Mouse (Mus musculus): Measurements from ENCODE around the gene Cav2. TPM values are rescaled to one million over a fixed set of nuclear protein-coding genes. Genes with fewer than 3 reads are reported as not detected.

The Cav2 gene
- 7.8 and 8.1 TPM in 2 replicates for polyA plus RNA-seq (2015; fragmentation: Nextera tagmentation; extraction: Ambion mirVana)

DNA sequence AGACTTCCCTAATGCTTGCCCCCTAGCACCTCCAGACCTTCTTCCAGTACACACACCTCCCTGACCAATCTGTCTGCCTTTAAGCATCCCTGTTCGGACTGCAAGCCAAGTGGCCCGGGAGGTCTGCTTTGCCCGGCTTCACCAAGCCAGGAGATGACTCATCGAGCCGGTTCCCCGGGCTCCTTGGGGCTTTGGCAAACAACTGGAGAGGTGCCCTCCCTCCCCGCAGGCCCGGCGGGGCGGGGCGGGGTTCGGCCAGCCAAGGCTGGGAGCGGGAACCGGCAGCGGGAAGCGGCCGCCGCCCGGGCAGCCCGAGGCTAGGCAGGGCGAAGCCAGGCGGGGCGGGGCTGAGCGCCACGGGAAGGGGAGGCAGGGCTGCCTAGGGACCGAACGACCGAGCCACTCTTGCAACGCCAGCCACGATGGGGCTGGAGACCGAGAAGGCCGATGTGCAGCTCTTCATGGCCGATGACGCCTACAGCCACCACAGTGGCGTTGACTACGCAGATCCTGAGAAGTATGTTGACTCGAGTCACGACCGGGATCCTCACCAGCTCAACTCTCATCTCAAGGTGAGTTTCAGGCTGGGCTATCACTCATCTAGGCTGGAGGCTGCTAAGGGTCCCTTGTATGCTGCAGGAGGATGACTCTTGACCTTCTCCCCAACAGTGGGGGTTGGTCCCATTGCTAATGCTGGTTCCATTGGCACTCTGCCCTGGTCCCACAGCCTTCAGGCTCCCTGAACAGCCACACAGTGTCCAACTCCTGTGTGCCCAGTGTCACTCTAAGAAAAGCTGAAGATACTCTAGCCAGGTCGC lies at the start of gene Cav2:
Gene Cav2, plus strand, starts transcription at position 247 of the 818 bp plus-strand sequence.
- H3K36me3 ChIP-seq (ENCODE audit: poor library complexity, severe bottlenecking), result no peaks in the 10 kb centered on the region
- no peaks in the 10 kb centered on the region for H3K9me3 ChIP-seq (replicated peaks)
- peaks cover 4% of the 10 kb centered on the region for H3K27me3 ChIP-seq
- peak; percentile 94 for ATAC-seq
- 1% methylated on average over 40 of the region's 40 CpGs for WGBS
- H3K9ac ChIP-seq, result peak within 1 kb of the TSS; percentile 73
- peak within 1 kb of the TSS; percentile 86 for H3K4me2 ChIP-seq
- no peak within 1 kb of the TSS for H3K27ac ChIP-seq
- peaks cover 15% of the 10 kb centered on the region; the same call in 1 of the 2 replicates for H3K4me1 ChIP-seq
- H3K4me3 ChIP-seq, result peak within 1 kb of the TSS; percentile 51

DNA sequence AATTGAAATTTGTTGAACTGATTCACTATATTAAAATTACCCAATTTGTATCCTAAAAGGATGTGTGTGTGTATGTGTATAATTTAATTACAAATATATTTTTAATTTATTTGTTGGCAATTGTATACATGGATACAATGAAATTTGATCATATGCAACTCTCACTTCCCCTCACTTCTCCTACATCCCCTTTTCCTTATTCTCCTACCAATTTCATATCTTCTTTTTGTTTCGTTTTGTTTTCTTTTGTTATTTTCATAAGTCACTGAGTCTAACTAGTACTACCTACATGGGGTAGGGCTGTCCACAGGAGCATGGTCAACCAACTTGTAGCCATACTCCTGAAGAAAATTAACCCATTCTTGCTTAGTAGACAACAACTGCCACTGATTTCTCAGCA lies 41.3 kb upstream of the Cav2 start:
- no peak overlapping the region for H3K4me3 ChIP-seq
- H3K4me1 ChIP-seq, result no peaks in the 10 kb centered on the region
- no peak for ATAC-seq
- H3K4me2 ChIP-seq, result no peak overlapping the region
- no peak overlapping the region for H3K9ac ChIP-seq
- H3K27ac ChIP-seq, result no peak overlapping the region
- no peaks in the 10 kb centered on the region for H3K9me3 ChIP-seq (replicated peaks)
- H3K36me3 ChIP-seq (ENCODE audit: poor library complexity, severe bottlenecking), result no peaks in the 10 kb centered on the region
- WGBS, result 97% methylated on average over 1 of the region's 1 CpGs
- H3K27me3 ChIP-seq, result no peaks in the 10 kb centered on the region

DNA sequence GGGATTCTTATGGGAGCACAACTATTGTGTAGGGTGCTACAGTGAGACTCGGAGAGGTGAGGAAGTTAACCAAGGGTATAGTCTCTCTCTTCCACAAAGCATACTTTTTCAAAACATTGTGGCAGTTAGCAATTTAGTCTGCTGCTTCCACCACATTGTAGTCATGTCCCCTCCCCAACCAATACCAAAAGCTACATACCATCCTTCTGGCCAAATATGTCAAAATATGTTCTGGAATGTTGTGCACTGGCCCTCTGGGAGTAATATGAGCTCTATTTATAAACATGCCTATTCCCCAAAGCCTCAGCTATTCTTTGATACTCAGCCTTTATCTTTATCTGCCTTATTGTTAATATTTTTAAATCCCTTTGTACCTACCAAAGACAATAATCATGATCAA lies 40.0 kb upstream of the Cav2 start:
- Histone ChIP-seq H3K4me2 (no peak overlapping the region), H3K36me3 (ENCODE audit: poor library complexity, severe bottlenecking) (no peaks in the 10 kb centered on the region), H3K9ac (no peak overlapping the region), H3K27ac (no peak overlapping the region), H3K4me3 (no peak overlapping the region), H3K27me3 (no peaks in the 10 kb centered on the region), H3K9me3 (replicated peaks) (no peaks in the 10 kb centered on the region), H3K4me1 (no peaks in the 10 kb centered on the region)
- WGBS, result 97% methylated on average over 1 of the region's 1 CpGs
- no peak for ATAC-seq

DNA sequence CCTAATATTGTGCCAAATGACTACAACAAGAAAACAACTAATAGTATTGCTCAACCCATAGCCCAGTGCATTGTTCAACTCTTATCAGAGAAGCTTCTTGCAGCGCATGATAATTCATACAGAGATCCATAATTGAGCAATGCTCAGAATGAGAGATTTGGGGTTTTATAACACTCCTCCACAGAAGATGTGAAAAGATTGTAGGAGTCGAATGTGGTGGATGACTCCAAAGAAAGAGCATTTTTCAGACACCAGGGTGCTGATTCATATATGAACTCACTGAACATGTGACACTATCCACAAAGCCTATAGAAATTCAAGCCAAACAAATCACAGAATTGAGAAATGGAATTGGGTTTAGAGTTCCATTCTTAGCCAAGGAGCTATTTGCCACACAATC lies 34.0 kb upstream of the Cav2 start:
- no peak overlapping the region for H3K27ac ChIP-seq
- peaks cover 13% of the 10 kb centered on the region for H3K4me1 ChIP-seq
- no peaks in the 10 kb centered on the region for H3K36me3 ChIP-seq (ENCODE audit: poor library complexity, severe bottlenecking)
- no peaks in the 10 kb centered on the region for H3K9me3 ChIP-seq (replicated peaks)
- no peak overlapping the region for H3K4me3 ChIP-seq
- WGBS, result 93% methylated on average over 2 of the region's 2 CpGs
- no peak overlapping the region for H3K9ac ChIP-seq
- ATAC-seq, result no peak
- no peak overlapping the region for H3K4me2 ChIP-seq
- no peaks in the 10 kb centered on the region for H3K27me3 ChIP-seq

DNA sequence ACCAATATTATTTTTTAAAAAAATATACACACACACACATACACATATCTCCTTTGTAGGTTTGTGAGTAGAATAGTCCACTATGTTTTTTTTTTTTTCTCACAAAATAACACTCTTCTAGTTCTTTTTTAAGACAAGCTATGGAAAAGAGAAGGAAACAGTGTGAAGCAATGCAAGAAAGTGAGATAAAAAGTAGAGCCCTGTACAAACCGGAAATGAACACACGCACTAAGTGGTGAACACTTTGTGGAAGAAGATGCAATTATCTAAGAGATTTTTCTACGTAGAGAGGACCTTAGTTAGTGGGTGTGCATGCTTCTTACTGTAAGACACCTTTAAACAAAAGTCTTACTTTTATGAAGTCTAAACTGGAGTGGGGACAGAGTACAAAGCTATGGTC lies 33.3 kb upstream of the Cav2 start:
- no peaks in the 10 kb centered on the region for H3K36me3 ChIP-seq (ENCODE audit: poor library complexity, severe bottlenecking)
- peak; percentile 48; the same call in 1 of the 2 replicates for ATAC-seq
- H3K9me3 ChIP-seq (replicated peaks), result no peaks in the 10 kb centered on the region
- H3K4me1 ChIP-seq, result peaks cover 13% of the 10 kb centered on the region
- H3K27me3 ChIP-seq, result no peaks in the 10 kb centered on the region
- no peak overlapping the region for H3K4me3 ChIP-seq
- no peak overlapping the region for H3K9ac ChIP-seq
- no peak overlapping the region for H3K4me2 ChIP-seq
- H3K27ac ChIP-seq, result no peak overlapping the region
- WGBS, result 73% methylated on average over 3 of the region's 3 CpGs

DNA sequence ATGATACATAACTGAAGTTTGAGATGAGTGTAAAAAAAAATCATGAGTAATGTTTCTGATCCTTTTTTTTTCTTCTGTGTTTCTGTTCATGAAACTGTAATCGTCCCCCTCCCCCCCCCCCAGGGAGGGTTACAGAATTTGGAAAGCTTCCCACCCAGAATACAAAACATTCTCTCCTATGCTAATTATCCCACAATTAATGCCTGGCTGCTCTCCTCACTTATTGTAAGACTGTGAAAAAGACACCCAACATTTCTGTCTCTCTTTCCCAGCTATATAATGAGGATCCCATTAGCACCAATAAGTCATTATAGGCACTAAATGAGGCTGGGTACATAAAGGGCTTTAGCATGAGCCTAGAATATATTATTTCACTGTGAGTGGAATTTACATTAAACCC lies 32.7 kb upstream of the Cav2 start:
- Histone ChIP-seq H3K4me1 (peaks cover 13% of the 10 kb centered on the region), H3K4me3 (no peak overlapping the region), H3K4me2 (no peak overlapping the region), H3K27ac (no peak overlapping the region), H3K9ac (no peak overlapping the region), H3K9me3 (replicated peaks) (no peaks in the 10 kb centered on the region), H3K27me3 (no peaks in the 10 kb centered on the region), H3K36me3 (ENCODE audit: poor library complexity, severe bottlenecking) (no peaks in the 10 kb centered on the region)
- ATAC-seq, result peak; percentile 95
- WGBS, result 14% methylated on average over 1 of the region's 1 CpGs

DNA sequence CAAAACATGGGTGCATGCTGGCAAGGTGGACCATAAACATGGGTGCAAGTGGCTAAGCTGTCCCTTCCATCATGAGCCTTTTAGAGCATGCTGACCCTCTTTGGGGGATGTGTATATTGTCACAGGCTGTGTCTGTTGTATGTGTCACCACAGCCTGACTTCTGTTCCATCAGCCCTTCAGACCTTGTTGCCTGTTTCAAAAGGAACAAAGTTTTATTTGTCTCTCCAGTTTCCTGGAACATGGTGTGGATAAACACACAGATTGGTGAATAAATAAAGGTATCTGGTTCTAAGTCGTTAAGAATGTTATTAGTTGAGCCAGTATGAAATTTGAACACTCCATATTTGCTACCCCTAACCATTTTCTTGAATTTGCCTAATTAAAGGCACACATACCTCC lies 29.0 kb upstream of the Cav2 start:
- ATAC-seq, result no peak

DNA sequence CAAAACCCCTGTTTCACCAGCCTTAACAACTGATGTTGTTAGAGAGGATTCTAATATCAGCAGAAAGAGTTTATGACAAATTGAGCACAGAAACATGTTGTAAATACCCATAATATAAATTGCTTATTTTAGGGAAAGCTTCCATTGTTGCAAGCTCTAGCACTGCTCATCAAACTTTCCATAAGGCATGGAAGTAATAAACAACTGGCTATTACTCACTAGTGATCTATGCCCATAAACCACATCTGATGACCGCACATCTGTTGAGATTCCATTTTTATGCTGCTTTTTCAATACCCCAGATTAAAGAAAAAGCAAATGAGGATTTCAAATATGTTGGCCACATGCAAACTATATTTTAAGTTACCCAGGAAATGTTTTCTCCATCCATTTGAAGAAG lies 22.8 kb upstream of the Cav2 start:
- Histone ChIP-seq H3K4me3 (no peak overlapping the region), H3K4me2 (no peak overlapping the region), H3K36me3 (ENCODE audit: poor library complexity, severe bottlenecking) (no peaks in the 10 kb centered on the region), H3K27me3 (no peaks in the 10 kb centered on the region), H3K4me1 (no peaks in the 10 kb centered on the region), H3K9ac (no peak overlapping the region), H3K27ac (no peak overlapping the region), H3K9me3 (replicated peaks) (no peaks in the 10 kb centered on the region)
- WGBS, result 96% methylated on average over 1 of the region's 1 CpGs
- no peak for ATAC-seq

More for the DNA sequence above, 29.0 kb upstream of the Cav2 start:
- no peak overlapping the region for H3K9ac ChIP-seq
- no peaks in the 10 kb centered on the region for H3K9me3 ChIP-seq (replicated peaks)
- H3K27me3 ChIP-seq, result no peaks in the 10 kb centered on the region
- WGBS, result 53% methylated on average over 1 of the region's 1 CpGs
- peaks cover 13% of the 10 kb centered on the region for H3K4me1 ChIP-seq
- H3K4me3 ChIP-seq, result no peak overlapping the region
- no peak overlapping the region for H3K4me2 ChIP-seq
- no peaks in the 10 kb centered on the region for H3K36me3 ChIP-seq (ENCODE audit: poor library complexity, severe bottlenecking)
- no peak overlapping the region for H3K27ac ChIP-seq

DNA sequence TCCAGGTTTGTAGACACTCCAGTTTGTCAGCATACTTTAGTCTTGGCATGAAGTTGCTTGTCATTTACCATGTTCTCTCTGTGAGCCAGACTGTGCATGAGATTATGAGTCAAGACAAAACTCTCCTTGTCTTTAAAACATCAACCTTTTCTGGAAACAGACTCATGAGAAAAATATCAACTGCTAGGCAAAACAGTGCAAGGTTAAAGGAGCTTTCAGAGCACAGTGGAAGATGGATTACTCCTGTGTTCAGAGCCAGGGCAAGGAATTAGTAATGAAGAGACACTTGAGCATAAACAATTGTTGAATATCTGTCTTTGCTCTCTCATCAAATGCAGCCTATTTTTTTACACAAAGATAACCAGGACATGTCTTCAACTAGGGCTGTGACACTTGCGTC lies 22.1 kb upstream of the Cav2 start:
- no peak overlapping the region for H3K4me2 ChIP-seq
- no peak overlapping the region for H3K9ac ChIP-seq
- no peak for ATAC-seq
- H3K27me3 ChIP-seq, result no peaks in the 10 kb centered on the region
- no peak overlapping the region for H3K27ac ChIP-seq
- WGBS, result 91% methylated on average over 1 of the region's 1 CpGs
- no peaks in the 10 kb centered on the region for H3K4me1 ChIP-seq
- H3K9me3 ChIP-seq (replicated peaks), result no peaks in the 10 kb centered on the region
- no peaks in the 10 kb centered on the region for H3K36me3 ChIP-seq (ENCODE audit: poor library complexity, severe bottlenecking)
- H3K4me3 ChIP-seq, result no peak overlapping the region

DNA sequence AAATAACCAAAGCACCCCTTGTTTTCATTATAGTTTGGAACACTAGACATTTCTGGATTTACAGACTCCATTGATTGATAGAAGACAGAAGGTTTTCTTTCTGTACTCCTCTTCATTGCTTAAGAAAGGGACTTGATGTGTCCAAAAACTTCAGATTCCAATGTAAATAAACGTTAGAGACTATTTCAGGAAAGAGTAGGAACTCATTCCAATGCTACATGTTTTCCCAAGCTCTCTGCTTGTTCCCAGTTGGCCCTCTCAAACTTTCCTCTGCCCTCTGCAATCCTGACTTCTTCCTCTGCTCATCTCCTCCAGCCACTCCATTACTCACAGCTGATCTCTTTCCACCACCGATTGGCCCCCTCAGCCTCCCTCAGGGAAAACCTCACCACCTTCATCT lies 18.2 kb upstream of the Cav2 start:
- WGBS, result 69% methylated on average over 2 of the region's 2 CpGs
- no peak for ATAC-seq

DNA sequence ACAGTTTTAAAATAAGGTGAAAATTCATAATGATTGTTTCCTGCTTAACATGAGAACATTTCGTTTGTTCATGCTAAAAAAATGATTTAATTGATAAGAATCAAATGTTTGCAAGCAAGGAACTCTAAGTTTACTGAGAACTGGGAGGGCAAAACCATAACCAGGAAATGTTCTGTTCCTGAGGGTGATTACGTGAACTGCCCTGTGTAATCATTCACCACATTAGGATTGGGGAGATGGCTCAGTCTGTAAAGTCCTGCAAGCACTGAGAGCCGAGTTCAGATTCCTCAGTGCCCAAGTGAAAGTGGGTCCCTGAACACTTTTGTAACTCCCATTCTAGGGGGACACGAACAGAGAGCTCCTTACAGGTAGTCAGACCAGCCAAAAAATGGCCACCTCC lies 15.9 kb upstream of the Cav2 start:
- H3K4me1 ChIP-seq, result no peaks in the 10 kb centered on the region
- H3K36me3 ChIP-seq (ENCODE audit: poor library complexity, severe bottlenecking), result no peaks in the 10 kb centered on the region
- H3K27me3 ChIP-seq, result no peaks in the 10 kb centered on the region
- H3K9me3 ChIP-seq (replicated peaks), result no peaks in the 10 kb centered on the region
- no peak overlapping the region for H3K4me3 ChIP-seq
- ATAC-seq, result no peak
- no peak overlapping the region for H3K27ac ChIP-seq
- H3K9ac ChIP-seq, result no peak overlapping the region
- H3K4me2 ChIP-seq, result no peak overlapping the region
- 91% methylated on average over 4 of the region's 4 CpGs for WGBS

More for the DNA sequence above, 18.2 kb upstream of the Cav2 start:
- Histone ChIP-seq H3K9ac (no peak overlapping the region), H3K4me2 (no peak overlapping the region), H3K27me3 (no peaks in the 10 kb centered on the region), H3K9me3 (replicated peaks) (no peaks in the 10 kb centered on the region), H3K4me3 (no peak overlapping the region), H3K36me3 (ENCODE audit: poor library complexity, severe bottlenecking) (no peaks in the 10 kb centered on the region), H3K27ac (no peak overlapping the region), H3K4me1 (no peaks in the 10 kb centered on the region)

DNA sequence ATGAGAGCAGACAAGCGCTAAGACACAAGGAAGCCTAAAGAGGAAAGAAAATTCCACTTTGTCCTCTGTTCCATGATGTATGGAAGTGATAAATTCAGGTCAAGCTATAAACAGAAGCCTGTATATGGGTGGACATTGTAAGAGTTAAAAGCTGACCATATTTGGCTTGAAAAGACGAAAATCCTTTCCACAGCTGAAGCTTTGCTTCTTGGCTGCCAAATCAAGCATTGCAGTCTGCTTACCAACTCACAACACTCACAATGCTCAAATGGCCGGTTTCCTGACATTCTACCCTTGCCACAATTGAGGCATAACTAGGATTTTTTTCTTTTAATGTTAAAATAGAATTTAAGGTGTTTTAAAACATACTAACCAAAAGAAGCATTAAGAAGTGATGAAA lies 14.5 kb upstream of the Cav2 start:
- H3K36me3 ChIP-seq (ENCODE audit: poor library complexity, severe bottlenecking), result no peaks in the 10 kb centered on the region
- WGBS, result 84% methylated on average over 3 of the region's 3 CpGs
- no peak overlapping the region for H3K4me2 ChIP-seq
- no peak overlapping the region for H3K4me3 ChIP-seq
- no peaks in the 10 kb centered on the region for H3K9me3 ChIP-seq (replicated peaks)
- no peaks in the 10 kb centered on the region for H3K4me1 ChIP-seq
- no peak for ATAC-seq
- no peak overlapping the region for H3K27ac ChIP-seq
- H3K9ac ChIP-seq, result no peak overlapping the region
- H3K27me3 ChIP-seq, result no peaks in the 10 kb centered on the region

DNA sequence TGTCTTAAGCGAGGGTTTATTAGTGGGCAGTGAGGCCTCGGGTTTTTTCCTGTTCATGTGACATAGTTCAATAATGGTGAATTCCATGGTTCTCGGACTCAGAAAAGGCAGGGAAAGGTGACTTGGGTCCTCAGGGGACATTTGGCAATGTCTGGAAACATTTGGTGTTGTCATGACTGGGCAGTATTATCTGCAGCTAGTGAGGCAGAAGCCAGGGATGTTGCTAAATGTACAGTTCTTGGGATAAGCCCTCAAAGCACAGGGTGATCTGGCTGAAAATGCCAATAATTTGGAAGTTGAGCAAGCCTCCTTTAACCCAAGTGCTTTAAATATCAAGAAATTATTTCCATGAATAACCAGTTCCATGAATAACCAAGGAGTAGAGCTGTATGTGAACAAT lies 2.6 kb upstream of the Cav2 start:
- no peaks in the 10 kb centered on the region for H3K9me3 ChIP-seq (replicated peaks)
- H3K4me3 ChIP-seq, result no peak overlapping the region
- no peak overlapping the region for H3K4me2 ChIP-seq
- no peak overlapping the region for H3K27ac ChIP-seq
- H3K27me3 ChIP-seq, result peaks cover 4% of the 10 kb centered on the region
- H3K36me3 ChIP-seq (ENCODE audit: poor library complexity, severe bottlenecking), result no peaks in the 10 kb centered on the region
- H3K4me1 ChIP-seq, result peaks cover 15% of the 10 kb centered on the region; the same call in 1 of the 2 replicates
- no peak overlapping the region for H3K9ac ChIP-seq
- 81% methylated on average over 3 of the region's 3 CpGs for WGBS
- ATAC-seq, result no peak
